Mouse (Mus musculus): Measurements from ENCODE around the gene Prtg. TPM values are rescaled to one million over a fixed set of nuclear protein-coding genes. Genes with fewer than 3 reads are reported as not detected.

Prtg gene
- polyA plus RNA-seq (2015; fragmentation: Nextera tagmentation; extraction: Ambion mirVana): 0.40 and 0.43 TPM in 2 replicates

DNA sequence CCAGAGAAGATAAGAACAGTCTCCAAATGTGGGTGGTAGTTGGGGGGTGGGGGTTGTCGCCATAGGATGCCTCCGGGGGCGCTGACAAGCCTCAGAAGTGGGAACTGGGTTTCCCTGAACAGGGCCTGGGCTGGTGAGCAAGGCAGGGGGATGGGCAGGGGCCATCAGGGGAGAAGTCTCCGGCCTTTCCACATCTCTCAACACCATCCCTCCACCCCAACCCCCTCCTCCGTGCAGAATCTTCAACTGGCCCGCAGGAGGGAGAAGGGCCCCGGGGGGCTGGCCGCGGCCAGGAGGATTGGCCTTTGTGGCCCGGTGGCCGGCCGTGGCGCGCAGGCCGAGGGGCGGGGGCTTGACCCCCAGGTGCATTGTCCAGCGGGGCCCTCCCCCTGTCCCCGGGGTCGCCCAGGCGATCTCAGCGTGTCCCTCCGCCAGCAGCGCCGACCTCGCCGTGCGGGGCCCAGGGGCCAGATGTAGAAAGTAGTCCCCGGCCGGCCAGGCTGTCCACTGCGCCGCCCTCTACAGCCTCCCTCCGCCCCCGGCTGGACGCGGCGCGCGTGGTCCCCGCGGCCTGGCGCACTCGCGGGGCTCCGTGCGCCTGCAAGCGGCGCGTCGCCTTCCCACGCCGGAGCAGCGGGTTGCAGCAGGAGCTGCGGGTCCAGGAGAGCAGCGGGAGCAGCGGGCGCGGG is at the start of gene Prtg:
Prtg (plus strand) TSS at position 144 of the 689 bp plus-strand sequence.
- ATAC-seq (replicated peaks; ENCODE audit: insufficient number of reproducible peaks, insufficient read depth, low FRiP score, low read depth): peak; percentile 83
- peaks cover 14% of the 10 kb centered on the region for H3K4me1 ChIP-seq (replicated peaks)
- H3K9me3 ChIP-seq (replicated peaks): no peaks in the 10 kb centered on the region
- no peaks in the 10 kb centered on the region for H3K27me3 ChIP-seq
- H3K4me2 ChIP-seq: peak within 1 kb of the TSS; percentile 99
- H3K4me3 ChIP-seq: peak within 1 kb of the TSS; percentile 93
- whole genome bisulfite sequencing: under 1% methylated on average over 57 of the region's 57 CpGs
- H3K36me3 ChIP-seq: no peaks in the 10 kb centered on the region
- H3K9ac ChIP-seq: peak within 1 kb of the TSS; percentile 80
- peak within 1 kb of the TSS; percentile 78 for H3K27ac ChIP-seq

DNA sequence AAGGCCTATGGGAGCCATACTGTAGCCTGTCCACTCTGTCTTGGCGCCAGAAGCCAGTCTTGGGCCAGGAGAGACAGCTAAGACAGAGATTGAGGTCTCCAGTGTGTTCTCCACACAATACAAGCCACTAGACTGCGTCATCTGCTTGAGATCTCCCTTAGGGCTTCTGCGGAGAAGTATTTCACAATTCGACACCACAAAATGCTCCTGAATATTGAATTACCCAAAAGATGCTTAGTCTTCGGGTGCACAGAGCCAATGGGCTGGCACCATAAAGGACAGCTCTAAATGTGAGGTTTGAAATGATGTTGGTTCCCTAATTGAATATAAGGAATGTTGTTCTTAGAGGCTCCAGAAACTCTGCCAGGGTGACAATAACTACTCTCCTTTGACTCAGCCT is 49.5 kb upstream of the Prtg start:
- Histone ChIP-seq H3K27me3 (no peaks in the 10 kb centered on the region), H3K9ac (no peak overlapping the region), H3K4me3 (no peak overlapping the region), H3K4me2 (no peak overlapping the region), H3K4me1 (replicated peaks) (peaks cover 11% of the 10 kb centered on the region), H3K9me3 (replicated peaks) (no peaks in the 10 kb centered on the region), H3K27ac (no peak overlapping the region), H3K36me3 (no peaks in the 10 kb centered on the region)
- WGBS: 80% methylated on average over 5 of the region's 5 CpGs
- no peak for ATAC-seq (replicated peaks; ENCODE audit: insufficient number of reproducible peaks, insufficient read depth, low FRiP score, low read depth)

- H3K36me3 ChIP-seq: no peaks in the 10 kb centered on the region
- no peak overlapping the region for H3K9ac ChIP-seq
- no peaks in the 10 kb centered on the region for H3K9me3 ChIP-seq (replicated peaks)
- H3K4me1 ChIP-seq (replicated peaks): peaks cover 21% of the 10 kb centered on the region
- ATAC-seq (replicated peaks; ENCODE audit: insufficient number of reproducible peaks, insufficient read depth, low FRiP score, low read depth): no peak
- H3K27ac ChIP-seq: no peak overlapping the region
- no peak overlapping the region for H3K4me2 ChIP-seq
- H3K4me3 ChIP-seq: no peak overlapping the region
- H3K27me3 ChIP-seq: no peaks in the 10 kb centered on the region
- 22% methylated on average over 8 of the region's 8 CpGs for WGBS
Observed at GRCm38 (mm10) chr9:72758705-72759131, 48.0 kb upstream of the Prtg start.

DNA sequence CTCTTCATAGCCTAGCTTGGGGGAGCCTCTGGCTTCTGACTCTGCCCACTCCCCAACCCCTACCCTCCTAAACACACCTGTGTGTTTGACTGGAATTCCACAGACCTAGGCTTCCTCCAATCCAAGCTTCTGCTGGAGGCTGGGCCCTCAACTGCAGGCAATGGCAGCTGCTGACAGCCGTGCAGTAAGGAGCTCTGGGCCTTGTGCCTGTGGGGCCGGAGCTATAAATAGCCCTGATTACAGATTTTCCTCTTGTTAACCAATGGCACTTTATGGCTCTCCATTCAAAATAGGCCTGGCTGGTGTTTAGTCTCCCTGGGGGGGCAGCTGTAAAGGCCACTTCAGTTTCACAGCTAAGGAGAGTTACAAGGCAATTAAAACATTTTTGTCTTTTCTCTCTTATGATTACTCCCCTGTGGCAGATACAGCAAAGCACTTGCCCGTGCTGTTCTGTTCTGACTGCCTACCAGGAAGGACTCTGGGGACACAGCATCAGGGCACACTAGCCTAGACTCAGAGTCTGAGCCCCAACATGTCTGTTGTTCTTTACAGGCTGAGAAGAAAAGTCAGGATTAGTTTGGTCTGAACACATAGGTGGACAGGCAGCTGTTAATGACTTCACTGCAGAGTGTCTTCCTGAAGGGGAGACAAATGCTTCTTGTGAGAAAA is 43.5 kb upstream of the Prtg start:
- peaks cover 25% of the 10 kb centered on the region for H3K4me1 ChIP-seq (replicated peaks)
- peak overlapping the region; percentile 45 for H3K4me2 ChIP-seq
- no peaks in the 10 kb centered on the region for H3K27me3 ChIP-seq
- no peak overlapping the region for H3K4me3 ChIP-seq
- WGBS: 16% methylated on average over 3 of the region's 3 CpGs
- H3K9ac ChIP-seq: no peak overlapping the region
- no peaks in the 10 kb centered on the region for H3K9me3 ChIP-seq (replicated peaks)
- H3K36me3 ChIP-seq: no peaks in the 10 kb centered on the region
- H3K27ac ChIP-seq: peak overlapping the region; percentile 92
- peak; percentile 78 for ATAC-seq (replicated peaks; ENCODE audit: insufficient number of reproducible peaks, insufficient read depth, low FRiP score, low read depth)

DNA sequence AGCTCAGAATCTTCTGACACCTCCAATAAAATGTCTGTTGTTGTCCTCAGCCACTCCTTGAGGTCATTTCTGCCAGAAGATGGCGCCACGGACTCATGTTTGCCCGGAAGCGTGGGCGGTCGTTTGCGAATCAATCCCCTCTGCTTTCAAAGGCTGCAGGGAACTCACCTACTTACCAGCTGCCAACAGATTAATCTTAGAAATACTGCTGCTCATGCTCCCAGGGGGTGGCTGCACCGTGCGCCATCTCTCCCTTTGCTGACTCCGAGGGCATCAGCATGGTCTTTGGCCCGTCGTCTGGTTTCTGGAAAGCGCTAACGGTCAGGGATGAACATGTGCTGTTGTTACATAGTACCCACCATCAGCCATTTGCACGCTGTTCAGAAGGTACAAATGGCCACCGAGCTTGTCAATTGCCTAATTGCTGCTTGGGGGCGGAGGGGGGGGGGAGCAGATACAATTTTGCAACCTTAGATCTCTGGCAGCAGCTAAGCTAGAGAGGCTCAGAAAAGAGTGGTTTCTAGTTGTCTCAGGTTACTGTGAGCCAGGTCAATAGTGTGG is 39.8 kb upstream of the Prtg start:
- WGBS: 2% methylated on average over 17 of the region's 17 CpGs
- no peaks in the 10 kb centered on the region for H3K36me3 ChIP-seq
- H3K27me3 ChIP-seq: no peaks in the 10 kb centered on the region
- H3K4me1 ChIP-seq (replicated peaks): peaks cover 18% of the 10 kb centered on the region
- 0 out of 2 replicates have a peak, but pooled peaks have one; percentile 11 for ATAC-seq (replicated peaks; ENCODE audit: insufficient number of reproducible peaks, insufficient read depth, low FRiP score, low read depth)
- H3K4me3 ChIP-seq: peak overlapping the region; percentile 43
- H3K9me3 ChIP-seq (replicated peaks): no peaks in the 10 kb centered on the region
- H3K4me2 ChIP-seq: peak overlapping the region; percentile 80
- 0 out of 2 replicates have a peak overlapping the region, but pooled peaks have one; percentile 28 for H3K27ac ChIP-seq
- peak overlapping the region; percentile 46; the same call in 1 of the 2 replicates for H3K9ac ChIP-seq

- ATAC-seq (replicated peaks; ENCODE audit: insufficient number of reproducible peaks, insufficient read depth, low FRiP score, low read depth): no peak
- no peak overlapping the region for H3K4me2 ChIP-seq
- H3K36me3 ChIP-seq: no peaks in the 10 kb centered on the region
- H3K9me3 ChIP-seq (replicated peaks): no peaks in the 10 kb centered on the region
- H3K4me1 ChIP-seq (replicated peaks): peaks cover 10% of the 10 kb centered on the region
- no peak overlapping the region for H3K9ac ChIP-seq
- no peak overlapping the region for H3K27ac ChIP-seq
- no peak overlapping the region for H3K4me3 ChIP-seq
- 84% methylated on average over 4 of the region's 4 CpGs for WGBS
- H3K27me3 ChIP-seq: no peaks in the 10 kb centered on the region
Observed at GRCm38 (mm10) chr9:72775022-72775421, 31.7 kb upstream of the Prtg start.

DNA sequence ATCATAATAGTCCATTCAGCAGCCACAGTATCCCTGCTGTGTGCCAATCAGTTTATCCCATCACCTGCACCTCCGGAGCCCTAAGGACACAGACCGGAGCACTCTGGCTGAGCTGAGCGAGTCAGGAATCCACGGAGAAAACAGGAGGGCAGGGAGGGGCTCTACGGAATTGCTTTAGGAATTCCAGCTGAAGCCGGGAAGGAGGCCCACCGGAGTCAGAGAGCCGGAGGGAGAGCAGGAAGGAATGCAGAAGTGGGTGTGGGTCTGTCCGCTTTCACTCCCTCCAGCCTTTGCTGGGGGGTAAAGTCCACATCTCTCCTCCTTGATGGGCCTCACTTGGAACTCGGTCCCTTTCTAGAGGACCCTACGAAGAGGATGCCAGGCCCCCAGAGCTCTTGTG is 27.7 kb upstream of the Prtg start:
- H3K4me1 ChIP-seq (replicated peaks): peaks cover 32% of the 10 kb centered on the region
- H3K4me3 ChIP-seq: no peak overlapping the region
- 0 out of 2 replicates have a peak overlapping the region, but pooled peaks have one; percentile 8 for H3K4me2 ChIP-seq
- no peaks in the 10 kb centered on the region for H3K27me3 ChIP-seq
- H3K9ac ChIP-seq: no peak overlapping the region
- no peak for ATAC-seq (replicated peaks; ENCODE audit: insufficient number of reproducible peaks, insufficient read depth, low FRiP score, low read depth)
- 34% methylated on average over 11 of the region's 11 CpGs for WGBS
- H3K9me3 ChIP-seq (replicated peaks): no peaks in the 10 kb centered on the region
- no peak overlapping the region for H3K27ac ChIP-seq
- no peaks in the 10 kb centered on the region for H3K36me3 ChIP-seq

DNA sequence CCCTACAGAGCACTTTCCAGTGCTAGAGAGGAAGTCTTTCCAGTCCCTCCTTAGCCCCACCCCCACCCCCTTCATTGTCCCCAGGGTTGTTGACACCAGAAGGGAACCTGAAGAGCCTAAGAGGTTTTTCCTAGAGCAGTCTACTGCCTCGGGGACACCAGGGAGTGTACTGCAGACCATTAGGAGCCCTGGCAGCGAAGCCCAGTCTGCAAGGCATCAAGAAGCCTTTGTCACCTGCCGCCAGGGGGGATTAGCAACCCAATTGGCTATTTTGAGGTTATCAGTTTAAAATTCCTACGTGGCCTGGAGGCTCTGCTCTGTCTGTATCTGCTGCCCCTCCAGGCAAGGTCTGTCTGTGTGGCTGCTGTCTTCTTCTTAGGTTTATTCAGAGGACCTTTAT is 26.9 kb upstream of the Prtg start:
- H3K4me1 ChIP-seq (replicated peaks): peaks cover 32% of the 10 kb centered on the region
- no peaks in the 10 kb centered on the region for H3K27me3 ChIP-seq
- H3K27ac ChIP-seq: peak overlapping the region; percentile 62
- no peak overlapping the region for H3K4me3 ChIP-seq
- peak overlapping the region; percentile 41 for H3K4me2 ChIP-seq
- 0 out of 2 replicates have a peak overlapping the region, but pooled peaks have one; percentile 21 for H3K9ac ChIP-seq
- ATAC-seq (replicated peaks; ENCODE audit: insufficient number of reproducible peaks, insufficient read depth, low FRiP score, low read depth): peak; percentile 62
- H3K9me3 ChIP-seq (replicated peaks): no peaks in the 10 kb centered on the region
- 15% methylated on average over 4 of the region's 4 CpGs for WGBS
- no peaks in the 10 kb centered on the region for H3K36me3 ChIP-seq

DNA sequence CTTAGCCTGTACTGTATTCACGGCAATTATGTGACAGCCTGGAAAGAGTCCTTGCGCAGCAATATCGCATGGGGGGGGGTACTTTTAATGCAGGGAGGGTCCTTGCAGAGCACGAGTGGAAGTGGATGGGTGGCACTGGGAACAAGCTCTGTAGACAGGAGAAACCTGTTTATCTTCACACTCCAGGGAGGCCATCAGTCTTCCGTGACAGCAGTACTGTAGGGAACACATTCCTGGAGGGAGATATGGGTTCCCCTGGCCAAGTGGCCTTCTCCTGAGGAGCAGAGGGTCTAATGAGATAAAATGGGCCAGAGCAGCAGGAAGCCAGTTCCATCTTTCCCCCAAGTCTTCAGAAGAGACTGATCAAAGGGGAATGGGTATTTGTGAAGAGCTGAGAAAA is 26.0 kb upstream of the Prtg start:
- Histone ChIP-seq H3K27ac (peak overlapping the region; percentile 62), H3K4me2 (peak overlapping the region; percentile 41), H3K4me3 (no peak overlapping the region), H3K9ac (no peak overlapping the region), H3K27me3 (no peaks in the 10 kb centered on the region), H3K36me3 (no peaks in the 10 kb centered on the region), H3K9me3 (replicated peaks) (no peaks in the 10 kb centered on the region), H3K4me1 (replicated peaks) (peaks cover 32% of the 10 kb centered on the region)
- 15% methylated on average over 5 of the region's 5 CpGs for WGBS
- ATAC-seq (replicated peaks; ENCODE audit: insufficient number of reproducible peaks, insufficient read depth, low FRiP score, low read depth): no peak

DNA sequence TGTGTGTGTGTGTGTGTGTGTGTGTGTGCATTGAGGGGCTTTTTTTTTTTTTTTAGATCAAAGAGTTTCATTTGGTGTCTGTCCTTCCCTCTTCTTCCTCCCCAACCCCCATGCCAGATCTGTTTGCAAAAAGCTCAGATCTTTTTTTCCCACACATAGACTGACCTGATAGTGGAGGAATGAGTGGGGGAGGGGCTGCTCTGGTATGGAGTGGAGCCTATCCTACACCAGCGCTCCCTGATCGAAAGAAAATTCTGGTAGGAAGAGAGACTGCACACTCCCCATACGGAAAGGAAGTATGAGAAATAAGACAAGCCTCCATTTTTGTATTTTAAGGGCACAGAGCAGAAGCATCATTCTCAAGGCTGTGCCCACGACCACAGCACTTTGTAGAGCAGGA is 25.2 kb upstream of the Prtg start:
- Histone ChIP-seq H3K36me3 (no peaks in the 10 kb centered on the region), H3K27ac (no peak overlapping the region), H3K4me3 (no peak overlapping the region), H3K4me2 (peak overlapping the region; percentile 27; the same call in 1 of the 2 replicates), H3K9ac (no peak overlapping the region), H3K9me3 (replicated peaks) (no peaks in the 10 kb centered on the region), H3K27me3 (no peaks in the 10 kb centered on the region), H3K4me1 (replicated peaks) (peaks cover 32% of the 10 kb centered on the region)
- 9% methylated on average over 4 of the region's 4 CpGs for WGBS
- ATAC-seq (replicated peaks; ENCODE audit: insufficient number of reproducible peaks, insufficient read depth, low FRiP score, low read depth): no peak; the same call in 1 of the 2 replicates

GRCm38 (mm10) chr9:72782121-72782520 is 24.6 kb upstream of the Prtg start:
- Histone ChIP-seq H3K9ac (no peak overlapping the region), H3K9me3 (replicated peaks) (no peaks in the 10 kb centered on the region), H3K27me3 (no peaks in the 10 kb centered on the region), H3K4me2 (0 out of 2 replicates have a peak overlapping the region, but pooled peaks have one; percentile 27), H3K4me3 (no peak overlapping the region), H3K36me3 (no peaks in the 10 kb centered on the region), H3K27ac (no peak overlapping the region), H3K4me1 (replicated peaks) (peaks cover 32% of the 10 kb centered on the region)
- no peak for ATAC-seq (replicated peaks; ENCODE audit: insufficient number of reproducible peaks, insufficient read depth, low FRiP score, low read depth)
- WGBS: 21% methylated on average over 8 of the region's 8 CpGs

All from heart, embryonic 15.5 days (tissue).